Mouse (Mus musculus) thymus, adult 2 months (tissue): ENCODE results near the gene Igsf21.

Source experiments
- CTCF ChIP-seq: fragments of 200-500 bp; IDR thresholded peaks from 2 replicates; pipeline ENCODE4 v1.5.1; 2012; ENCODE audit warnings: mild to moderate bottlenecking, control low read depth, low read length, moderate library complexity, borderline replicate concordance; ENCODE audit not compliant: control insufficient read depth, poor library complexity, insufficient read depth; ENCODE audit errors: extremely low read depth
- POLR2A ChIP-seq: fragments of 200-500 bp; IDR thresholded peaks from 2 replicates; pipeline ENCODE4 v1.6.1; 2012; ENCODE audit warnings: mild to moderate bottlenecking, low read length, control low read depth, moderate library complexity; ENCODE audit not compliant: control insufficient read depth, poor library complexity, insufficient read depth; ENCODE audit errors: extremely low read depth

DNA sequence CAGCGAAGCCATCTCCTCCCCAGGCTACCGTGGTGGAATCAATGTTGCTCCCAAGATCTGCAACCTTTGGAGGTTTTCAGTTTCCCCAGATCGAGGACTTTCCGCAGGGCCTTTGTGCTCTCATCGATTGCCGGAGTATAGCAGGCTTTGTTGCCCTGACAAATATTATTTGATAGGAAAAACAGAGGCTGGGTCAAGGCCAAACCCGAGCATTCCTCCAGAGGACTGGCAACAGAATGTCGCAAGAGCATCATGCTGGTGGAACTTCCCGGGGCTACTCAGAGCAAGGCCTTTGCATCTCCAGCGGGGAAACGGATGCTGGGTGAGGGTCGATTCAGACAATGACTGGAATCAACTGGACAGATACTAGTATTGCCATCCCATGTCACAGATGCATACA is 180.6 kb downstream of the Igsf21 start:
- no peak for TF ChIP-seq CTCF
- no peak for TF ChIP-seq POLR2A
